Mouse (Mus musculus) olfactory bulb, adult 2 months (tissue): ENCODE data around the gene Hdac4. TPM values are rescaled to one million over a fixed set of nuclear protein-coding genes. Genes with fewer than 3 reads are reported as not detected.

Experiments
- H3K27ac ChIP-seq: fragments of 200-500 bp; 2 replicates; pipeline ENCODE4 v1.5.1; 2012; ENCODE audit warnings: low read depth, low read length; ENCODE audit not compliant: insufficient read depth
- H3K4me1 ChIP-seq: fragments of 200-500 bp; 2 replicates; pipeline ENCODE4 v1.6.1; 2012; ENCODE audit warnings: low read length; ENCODE audit not compliant: control insufficient read depth, insufficient read depth
- H3K4me3 ChIP-seq: fragments of 200-500 bp; 2 replicates; pipeline ENCODE4 v1.5.1; 2012; ENCODE audit warnings: mild to moderate bottlenecking, low read depth, low read length, moderate library complexity; ENCODE audit not compliant: insufficient read depth
- CTCF ChIP-seq: fragments of 200-500 bp; IDR thresholded peaks from 2 replicates; pipeline ENCODE4 v1.5.1; 2012; ENCODE audit warnings: low read depth, mild to moderate bottlenecking, low read length, moderate library complexity; ENCODE audit not compliant: insufficient read depth
- POLR2A ChIP-seq: fragments of 200-500 bp; IDR thresholded peaks from 2 replicates; pipeline ENCODE4 v1.6.1; 2012; ENCODE audit warnings: mild to moderate bottlenecking, low read depth, low read length, moderate library complexity; ENCODE audit not compliant: insufficient read depth
- WGBS: fragments of 180-500 bp; shearing (Covaris S2); methylation state at CpG from one replicate; pipeline ENCODE4 v1.1.7; 2018; 5-methylcytosine and 5-hydroxymethylcytosine counted together
- polyA plus RNA-seq: library from polyadenylated mRNA; stranded (reverse); fragments of >200 nt; gene quantifications from 2 replicates; pipeline ENCODE4 v1.2.4, GENCODE M21; 2012; ENCODE audit warnings: low replicate concordance; ENCODE audit not compliant: missing spikeins, insufficient read depth, insufficient read length

Hdac4 gene
- polyA plus RNA-seq, 1 experiment, result not detected

GRCm38 (mm10) chr1:92035770-92036169, 159.7 kb downstream of the Hdac4 start:
- no peak overlapping the region for H3K27ac ChIP-seq
- TF ChIP-seq CTCF (no peak), POLR2A (no peak)
- peaks cover 16% of the 10 kb centered on the region for H3K4me1 ChIP-seq
- WGBS, result 37% methylated on average over 6 of the region's 6 CpGs
- H3K4me3 ChIP-seq, result no peak overlapping the region

- TF ChIP-seq CTCF (no peak), POLR2A (no peak)
- Histone ChIP-seq H3K4me1 (peaks cover 22% of the 10 kb centered on the region), H3K4me3 (no peak overlapping the region), H3K27ac (no peak overlapping the region)
- 68% methylated on average over 3 of the region's 3 CpGs for WGBS
Observed at GRCm38 (mm10) chr1:92034247-92034646, 161.3 kb downstream of the Hdac4 start.

- TF ChIP-seq POLR2A (no peak), CTCF (no peak)
- 52% methylated on average over 7 of the region's 7 CpGs for WGBS
Observed at GRCm38 (mm10) chr1:92033463-92033862, 162.0 kb downstream of the Hdac4 start.

GRCm38 (mm10) chr1:92030541-92030940, 165.0 kb downstream of the Hdac4 start:
- TF ChIP-seq POLR2A (no peak), CTCF (no peak)
- no peak overlapping the region for H3K27ac ChIP-seq
- H3K4me1 ChIP-seq, result peaks cover 14% of the 10 kb centered on the region
- WGBS, result 43% methylated on average over 6 of the region's 6 CpGs
- no peak overlapping the region for H3K4me3 ChIP-seq

More at GRCm38 (mm10) chr1:92033463-92033862, 162.0 kb downstream of the Hdac4 start:
- H3K27ac ChIP-seq, result no peak overlapping the region
- H3K4me3 ChIP-seq, result no peak overlapping the region
- H3K4me1 ChIP-seq, result peaks cover 19% of the 10 kb centered on the region

- H3K4me3 ChIP-seq, result no peak overlapping the region
Observed at GRCm38 (mm10) chr1:92028158-92028557, 167.3 kb downstream of the Hdac4 start.

GRCm38 (mm10) chr1:92026351-92026750, 169.1 kb downstream of the Hdac4 start:
- H3K27ac ChIP-seq, result no peak overlapping the region
- no peak overlapping the region for H3K4me3 ChIP-seq
- TF ChIP-seq POLR2A (no peak), CTCF (no peak)
- peaks cover 10% of the 10 kb centered on the region for H3K4me1 ChIP-seq
- WGBS, result 89% methylated on average over 3 of the region's 3 CpGs

More at GRCm38 (mm10) chr1:92028158-92028557, 167.3 kb downstream of the Hdac4 start:
- TF ChIP-seq POLR2A (no peak), CTCF (no peak)
- H3K27ac ChIP-seq, result no peak overlapping the region
- peaks cover 8% of the 10 kb centered on the region for H3K4me1 ChIP-seq
- WGBS, result 51% methylated on average over 2 of the region's 2 CpGs

- no peak overlapping the region for H3K4me3 ChIP-seq
- 46% methylated on average over 3 of the region's 3 CpGs for WGBS
- H3K27ac ChIP-seq, result no peak overlapping the region
- peaks cover 7% of the 10 kb centered on the region; the same call in 1 of the 2 replicates for H3K4me1 ChIP-seq
- TF ChIP-seq CTCF, result no peak
- TF ChIP-seq POLR2A, result no peak
Observed at GRCm38 (mm10) chr1:92023906-92024305, 171.6 kb downstream of the Hdac4 start.

- H3K27ac ChIP-seq, result no peak overlapping the region
- TF ChIP-seq CTCF (no peak), POLR2A (no peak)
- no peak overlapping the region for H3K4me3 ChIP-seq
- peaks cover 5% of the 10 kb centered on the region; the same call in 1 of the 2 replicates for H3K4me1 ChIP-seq
- 26% methylated on average over 4 of the region's 4 CpGs for WGBS
Observed at GRCm38 (mm10) chr1:92022009-92022408, 173.5 kb downstream of the Hdac4 start.

- TF ChIP-seq CTCF, result no peak
- TF ChIP-seq POLR2A, result no peak
- no peak overlapping the region for H3K27ac ChIP-seq
- H3K4me1 ChIP-seq, result peaks cover 9% of the 10 kb centered on the region; the same call in 1 of the 2 replicates
- no peak overlapping the region for H3K4me3 ChIP-seq
- 66% methylated on average over 4 of the region's 4 CpGs for WGBS
Observed at GRCm38 (mm10) chr1:92015938-92016672, 179.4 kb downstream of the Hdac4 start.
